Mouse (Mus musculus) lung, adult 18-20 months (tissue): ENCODE data around the gene Kcnk6.

ENCODE experiments used
- DNase-seq, 2 experiments: peaks; one replicate each; pipeline ENCODE4 v3.0.0; 2022; ENCODE audit warnings: mixed read lengths in 2 of 2

The Kcnk6 gene

GRCm38 (mm10) chr7:29232247-29233013 lies at the start of gene Kcnk6:
TSS of gene Kcnk6 (minus strand) at chr7:29232515.
- DNase-seq, result peak; percentile 74 to 80

- peak; percentile 90 to 93 for DNase-seq
Measured at GRCm38 (mm10) chr7:29281201-29282073, 49.1 kb upstream of the Kcnk6 start, which contains the start of gene Spint2. TSS of gene Spint2 (minus strand) at chr7:29281912.

- DNase-seq, result no peak
Measured at GRCm38 (mm10) chr7:29280801-29281200, 48.5 kb upstream of the Kcnk6 start.

- no peak for DNase-seq
Measured at GRCm38 (mm10) chr7:29279924-29280323, 47.6 kb upstream of the Kcnk6 start.

GRCm38 (mm10) chr7:29279261-29279660 lies 46.9 kb upstream of the Kcnk6 start:
- DNase-seq, result no peak

- no peak for DNase-seq
Measured at GRCm38 (mm10) chr7:29277510-29277909, 45.2 kb upstream of the Kcnk6 start.

GRCm38 (mm10) chr7:29276715-29277114 lies 44.4 kb upstream of the Kcnk6 start:
- no peak for DNase-seq

- no peak for DNase-seq
Measured at GRCm38 (mm10) chr7:29271687-29272465, 39.6 kb upstream of the Kcnk6 start.

- no peak for DNase-seq
Measured at GRCm38 (mm10) chr7:29270445-29270844, 38.1 kb upstream of the Kcnk6 start.

GRCm38 (mm10) chr7:29266931-29267330 lies 34.6 kb upstream of the Kcnk6 start:
- DNase-seq, result peak in 1 of 2 experiments; percentile 58

- no peak for DNase-seq
Measured at GRCm38 (mm10) chr7:29265636-29266035, 33.3 kb upstream of the Kcnk6 start.

- no peak for DNase-seq
Measured at GRCm38 (mm10) chr7:29263831-29264230, 31.5 kb upstream of the Kcnk6 start.

- no peak for DNase-seq
Measured at GRCm38 (mm10) chr7:29262151-29262550, 29.8 kb upstream of the Kcnk6 start.

GRCm38 (mm10) chr7:29259781-29260730 lies 27.7 kb upstream of the Kcnk6 start:
- no peak for DNase-seq

- peak; percentile 92 to 95 for DNase-seq
Measured at GRCm38 (mm10) chr7:29257368-29257767, 25.1 kb upstream of the Kcnk6 start.

- peak; percentile 55 to 65 for DNase-seq
Measured at GRCm38 (mm10) chr7:29255875-29256274, 23.6 kb upstream of the Kcnk6 start.

- DNase-seq, result no peak
Measured at GRCm38 (mm10) chr7:29253842-29254241, 21.5 kb upstream of the Kcnk6 start.

- no peak for DNase-seq
Measured at GRCm38 (mm10) chr7:29251166-29251565, 18.9 kb upstream of the Kcnk6 start.

- peak; percentile 67 to 78 for DNase-seq
Measured at GRCm38 (mm10) chr7:29248261-29248841, 16.0 kb upstream of the Kcnk6 start, which contains the start of gene 2200002D01Rik. TSS of gene 2200002D01Rik (minus strand) at chr7:29248466.

- no peak for DNase-seq
Measured at GRCm38 (mm10) chr7:29247706-29248105, 15.4 kb upstream of the Kcnk6 start.

- peak; percentile 80 to 84 for DNase-seq
Measured at GRCm38 (mm10) chr7:29247314-29247700, 15.0 kb upstream of the Kcnk6 start.
